Mouse (Mus musculus): Measurements from ENCODE around the gene Col6a6.

The Col6a6 gene

GRCm38 (mm10) chr9:105800286-105800685, 27.7 kb downstream of the Col6a6 start:
- no peak for DNase-seq

GRCm38 (mm10) chr9:105796137-105796536, 31.8 kb downstream of the Col6a6 start:
- no peak for DNase-seq

- DNase-seq: no peak
Observed at GRCm38 (mm10) chr9:105794965-105795364, 33.0 kb downstream of the Col6a6 start.

- no peak for DNase-seq
Observed at GRCm38 (mm10) chr9:105791810-105792209, 36.1 kb downstream of the Col6a6 start.

GRCm38 (mm10) chr9:105788203-105788602, 39.8 kb downstream of the Col6a6 start:
- no peak for DNase-seq

- DNase-seq: no peak
Observed at GRCm38 (mm10) chr9:105787800-105788199, 40.2 kb downstream of the Col6a6 start.

GRCm38 (mm10) chr9:105784026-105784425, 43.9 kb downstream of the Col6a6 start:
- no peak for DNase-seq

GRCm38 (mm10) chr9:105780696-105781095, 47.3 kb downstream of the Col6a6 start:
- no peak for DNase-seq

- DNase-seq: no peak
Observed at GRCm38 (mm10) chr9:105778741-105779140, 49.2 kb downstream of the Col6a6 start.

GRCm38 (mm10) chr9:105774878-105775277, 53.1 kb downstream of the Col6a6 start:
- DNase-seq: no peak

- no peak for DNase-seq
Observed at GRCm38 (mm10) chr9:105774321-105774720, 53.6 kb downstream of the Col6a6 start.

GRCm38 (mm10) chr9:105771380-105771779, 56.6 kb downstream of the Col6a6 start:
- no peak for DNase-seq

- no peak for DNase-seq
Observed at GRCm38 (mm10) chr9:105770690-105771089, 57.3 kb downstream of the Col6a6 start.

- no peak for DNase-seq
Observed at GRCm38 (mm10) chr9:105765891-105766290, 62.1 kb downstream of the Col6a6 start.

GRCm38 (mm10) chr9:105764681-105765080, 63.3 kb downstream of the Col6a6 start:
- DNase-seq: no peak

GRCm38 (mm10) chr9:105764127-105764526, 63.8 kb downstream of the Col6a6 start:
- DNase-seq: no peak

- no peak for DNase-seq
Observed at GRCm38 (mm10) chr9:105763625-105764024, 64.3 kb downstream of the Col6a6 start.

GRCm38 (mm10) chr9:105762274-105762673, 65.7 kb downstream of the Col6a6 start:
- DNase-seq: no peak

- no peak for DNase-seq
Observed at GRCm38 (mm10) chr9:105758861-105759260, 69.1 kb downstream of the Col6a6 start.

- DNase-seq: no peak
Observed at GRCm38 (mm10) chr9:105758173-105758765, 69.7 kb downstream of the Col6a6 start.

- DNase-seq: no peak
Observed at GRCm38 (mm10) chr9:105754256-105754655, 73.7 kb downstream of the Col6a6 start.

- no peak for DNase-seq
Observed at GRCm38 (mm10) chr9:105745861-105746260, 82.1 kb downstream of the Col6a6 start.

- DNase-seq: no peak
Observed at GRCm38 (mm10) chr9:105740413-105740812, 87.5 kb downstream of the Col6a6 start.

GRCm38 (mm10) chr9:105739446-105739845, 88.5 kb downstream of the Col6a6 start:
- no peak for DNase-seq

GRCm38 (mm10) chr9:105737448-105737847, 90.5 kb downstream of the Col6a6 start:
- DNase-seq: no peak
